Mouse (Mus musculus): ENCODE data around the gene Olfr1324.

GRCm38 (mm10) chrX:50427712-50428328 lies 478 bp downstream of the Olfr1324 start:
- no peak for TF ChIP-seq CTCF (IDR thresholded peaks at IDR 0.05; ENCODE audit: insufficient read depth, low read depth, low read length)
- no peak for TF ChIP-seq POLR2A (IDR thresholded peaks at IDR 0.05; ENCODE audit: insufficient read depth, low read depth, low read length)
